Mouse (Mus musculus) olfactory bulb, adult 2 months (tissue): Measurements from ENCODE around the gene Crip1. TPM values are rescaled to one million over a fixed set of nuclear protein-coding genes. Genes with fewer than 3 reads are reported as not detected.

ENCODE experiments used
- H3K27ac ChIP-seq: fragments of 200-500 bp; 2 replicates; pipeline ENCODE4 v1.5.1; 2012; ENCODE audit warnings: low read depth, low read length; ENCODE audit not compliant: insufficient read depth
- H3K4me1 ChIP-seq: fragments of 200-500 bp; 2 replicates; pipeline ENCODE4 v1.6.1; 2012; ENCODE audit warnings: low read length; ENCODE audit not compliant: control insufficient read depth, insufficient read depth
- H3K4me3 ChIP-seq: fragments of 200-500 bp; 2 replicates; pipeline ENCODE4 v1.5.1; 2012; ENCODE audit warnings: mild to moderate bottlenecking, low read depth, low read length, moderate library complexity; ENCODE audit not compliant: insufficient read depth
- CTCF ChIP-seq: fragments of 200-500 bp; IDR thresholded peaks from 2 replicates; pipeline ENCODE4 v1.5.1; 2012; ENCODE audit warnings: low read depth, mild to moderate bottlenecking, low read length, moderate library complexity; ENCODE audit not compliant: insufficient read depth
- POLR2A ChIP-seq: fragments of 200-500 bp; IDR thresholded peaks from 2 replicates; pipeline ENCODE4 v1.6.1; 2012; ENCODE audit warnings: mild to moderate bottlenecking, low read depth, low read length, moderate library complexity; ENCODE audit not compliant: insufficient read depth
- whole genome bisulfite sequencing: fragments of 180-500 bp; shearing (Covaris S2); methylation state at CpG from one replicate; pipeline ENCODE4 v1.1.7; 2018; 5-methylcytosine and 5-hydroxymethylcytosine counted together
- polyA plus RNA-seq: library from polyadenylated mRNA; stranded (reverse); fragments of >200 nt; gene quantifications from 2 replicates; pipeline ENCODE4 v1.2.4, GENCODE M21; 2012; ENCODE audit warnings: low replicate concordance; ENCODE audit not compliant: missing spikeins, insufficient read depth, insufficient read length

Crip1 gene
- polyA plus RNA-seq, result not detected in 2 replicates

DNA sequence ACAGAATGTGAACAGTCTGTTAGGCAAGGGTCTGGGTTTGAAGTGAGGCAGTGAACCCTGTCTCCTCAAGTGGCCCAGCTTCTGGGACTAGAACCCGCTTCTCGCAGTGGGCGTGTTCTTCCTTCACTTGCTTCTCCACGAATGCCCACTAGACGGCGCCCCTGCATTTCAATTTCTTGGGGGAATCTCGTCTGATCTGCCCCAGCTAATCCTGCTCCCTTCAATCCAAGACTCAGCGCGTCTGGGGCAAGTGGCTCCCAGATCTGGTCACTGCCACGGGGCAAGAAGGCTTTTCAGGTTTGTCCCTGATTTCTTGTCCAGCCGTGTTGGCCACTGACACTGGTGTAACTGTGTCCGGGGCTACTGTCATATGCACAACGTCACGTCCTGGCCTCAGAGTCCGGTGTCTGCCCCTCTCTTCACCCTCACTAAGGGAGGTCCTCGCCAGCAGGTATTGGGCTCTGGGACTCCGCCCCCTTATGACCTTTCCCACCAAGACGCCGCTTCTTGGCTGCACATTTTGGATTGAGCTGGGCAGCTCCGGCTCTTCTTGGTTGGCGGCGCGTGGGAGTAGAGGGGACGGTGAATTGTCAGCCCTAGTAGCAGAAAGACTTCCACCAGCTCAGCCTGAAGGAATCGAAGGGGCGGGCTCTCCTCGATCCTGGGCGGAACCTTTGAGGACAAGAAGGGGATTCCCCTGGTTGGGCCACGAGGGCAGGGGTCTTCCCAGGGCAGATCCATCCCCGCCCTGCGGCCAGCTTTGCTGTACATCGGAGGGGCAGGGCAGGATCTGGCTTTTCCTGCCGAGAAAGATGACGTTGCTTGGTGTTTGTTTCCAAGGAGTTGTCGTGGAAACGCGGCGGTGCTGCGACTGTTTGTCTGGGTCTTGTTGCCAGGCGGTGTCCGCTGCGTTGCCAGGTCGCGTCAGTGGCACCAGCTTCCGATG, at the start of gene Crip1:
TSS of gene Crip1 (plus strand) at position 205 of the 946 bp plus-strand sequence.
- TF ChIP-seq CTCF (peak; percentile 55; the same call in 1 of the 2 replicates), POLR2A (no peak)
- H3K4me1 ChIP-seq, result peaks cover 46% of the 10 kb centered on the region
- 18% methylated on average over 45 of the region's 45 CpGs for WGBS
- no peak within 1 kb of the TSS for H3K27ac ChIP-seq
- peak within 1 kb of the TSS; percentile 5; the same call in 1 of the 2 replicates for H3K4me3 ChIP-seq

DNA sequence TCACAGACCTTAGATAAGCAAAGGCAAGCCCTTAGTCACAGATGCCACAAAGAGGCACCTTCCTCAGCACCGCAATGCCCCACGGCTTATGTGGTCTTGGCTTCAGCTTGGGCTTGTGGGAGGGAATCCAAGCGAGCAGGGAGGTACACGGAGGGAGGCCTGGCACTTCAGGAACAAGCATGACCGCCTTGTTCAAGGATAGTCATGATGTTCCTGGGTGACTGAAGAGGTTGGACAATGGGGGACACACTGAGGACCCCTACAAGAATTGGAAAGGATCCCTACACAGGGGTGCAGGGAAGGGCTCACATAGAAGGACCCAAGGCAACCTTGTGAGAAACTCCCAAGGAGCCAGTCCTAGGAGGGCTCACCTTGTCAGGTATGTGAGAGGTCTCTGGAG, 49.1 kb upstream of the Crip1 start:
- H3K27ac ChIP-seq, result no peak overlapping the region
- WGBS, result 70% methylated on average over 5 of the region's 5 CpGs
- peaks cover 40% of the 10 kb centered on the region for H3K4me1 ChIP-seq
- TF ChIP-seq CTCF, result no peak
- no peak for TF ChIP-seq POLR2A
- no peak overlapping the region for H3K4me3 ChIP-seq

DNA sequence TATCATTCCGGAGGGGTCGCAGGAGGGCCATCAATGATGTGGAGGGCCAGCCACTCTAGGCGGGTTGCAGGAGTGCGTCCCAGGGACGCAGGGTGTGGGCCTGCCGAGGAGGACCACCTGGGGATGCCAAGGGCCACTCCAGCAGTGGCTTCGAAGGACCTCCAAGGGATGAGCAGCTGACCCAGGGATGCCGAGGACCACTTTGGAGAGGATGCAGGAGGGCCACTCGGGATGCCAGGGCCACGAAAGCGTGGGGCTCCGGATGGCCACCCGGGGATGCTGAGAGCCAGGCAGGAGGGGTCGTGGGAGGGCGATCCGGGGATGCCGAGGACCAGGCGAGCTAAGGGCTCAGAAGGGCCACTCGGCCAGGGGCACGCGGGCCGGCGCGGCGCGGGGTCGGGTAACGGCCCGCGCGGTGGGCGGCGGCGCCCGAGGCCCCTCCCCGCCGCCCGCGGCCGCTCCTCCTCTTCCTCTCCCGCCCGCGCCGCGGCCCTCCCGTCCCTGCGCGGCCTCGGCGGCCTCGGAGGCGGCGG, 48.3 kb upstream of the Crip1 start, which contains the start of gene Mta1:
TSS of gene Mta1 (plus strand) at position 530 of the 533 bp plus-strand sequence.
- H3K4me1 ChIP-seq, result peaks cover 46% of the 10 kb centered on the region
- TF ChIP-seq POLR2A, result peak; percentile 15; the same call in 1 of the 2 replicates
- TF ChIP-seq CTCF, result no peak
- H3K27ac ChIP-seq, result peak within 1 kb of the TSS; percentile 52
- 3% methylated on average over 38 of the region's 53 CpGs for WGBS
- H3K4me3 ChIP-seq, result peak within 1 kb of the TSS; percentile 84

DNA sequence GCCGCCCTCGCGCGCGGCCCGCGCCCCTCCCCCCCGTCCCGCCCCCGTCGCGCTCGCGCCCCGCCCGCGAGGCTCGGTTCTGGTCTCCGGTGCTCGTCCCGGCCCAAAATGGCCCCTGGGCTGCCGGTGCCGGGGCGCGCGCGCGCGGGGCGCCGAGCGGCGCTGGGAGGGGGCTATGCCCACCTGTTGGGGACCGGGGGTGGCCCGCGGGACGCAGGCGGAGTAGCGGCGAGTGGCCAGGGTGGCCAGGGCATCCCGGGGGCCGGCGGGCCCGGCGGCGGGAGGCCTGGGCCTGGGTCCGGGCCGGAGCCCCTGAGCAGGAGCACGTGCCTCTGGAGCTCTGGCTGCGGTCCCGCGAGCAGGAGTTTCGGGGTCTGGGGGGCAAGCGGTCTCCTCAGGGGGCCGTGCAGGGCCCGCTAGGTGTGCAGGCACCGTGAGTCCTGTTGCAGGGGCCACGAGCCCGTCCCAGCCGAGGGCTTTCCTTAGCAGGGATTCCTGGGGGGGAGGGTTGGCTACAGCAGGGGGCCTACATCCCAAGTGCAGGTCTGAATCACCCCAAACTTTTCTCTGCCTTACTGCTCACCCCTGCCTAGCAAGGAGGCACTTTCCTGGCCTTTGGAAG, 47.5 kb upstream of the Crip1 start:
- Histone ChIP-seq H3K27ac (no peak overlapping the region), H3K4me3 (peak overlapping the region; percentile 84), H3K4me1 (peaks cover 52% of the 10 kb centered on the region)
- WGBS, result under 1% methylated on average over 30 of the region's 60 CpGs
- TF ChIP-seq POLR2A (no peak), CTCF (no peak)

DNA sequence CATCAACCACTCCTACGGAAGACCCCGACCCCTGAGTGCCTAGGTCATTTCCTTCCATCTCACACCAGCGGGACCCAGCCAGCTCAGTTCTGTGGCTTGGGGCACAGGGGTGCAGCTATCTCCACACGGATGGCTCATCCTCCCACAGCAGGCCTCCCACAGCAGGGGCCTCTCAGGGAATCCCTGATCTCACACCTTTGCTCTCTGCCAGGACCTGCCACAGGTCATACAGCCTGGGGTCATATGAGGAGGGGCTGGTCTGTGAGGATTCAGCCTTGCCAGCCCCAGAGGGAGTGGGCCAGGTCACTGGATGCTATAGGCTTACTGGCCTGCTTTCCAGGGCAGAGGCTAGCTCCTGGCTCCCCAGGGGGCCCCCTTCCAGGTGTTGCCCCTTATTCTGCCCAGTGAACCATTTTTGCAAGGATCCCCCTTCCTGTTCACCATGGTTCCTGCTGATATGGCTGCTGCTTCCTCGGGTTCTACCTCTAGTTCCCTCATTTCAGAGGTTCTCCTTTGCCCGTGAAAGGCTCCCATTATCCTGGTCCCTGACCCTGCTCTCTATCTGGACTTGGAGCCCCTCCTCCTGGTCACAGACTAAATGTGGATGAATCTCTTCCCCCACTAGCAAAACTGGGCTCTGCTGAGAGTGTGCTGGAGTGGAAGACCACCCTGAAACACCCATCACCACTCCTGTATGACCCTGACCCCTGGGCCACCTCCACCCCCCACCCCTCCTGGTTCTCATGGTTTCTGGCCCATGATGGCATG, 46.5 kb upstream of the Crip1 start:
- Histone ChIP-seq H3K4me1 (peaks cover 59% of the 10 kb centered on the region), H3K4me3 (peak overlapping the region; percentile 84), H3K27ac (no peak overlapping the region)
- 34% methylated on average over 6 of the region's 6 CpGs for WGBS
- no peak for TF ChIP-seq CTCF
- TF ChIP-seq POLR2A, result no peak

DNA sequence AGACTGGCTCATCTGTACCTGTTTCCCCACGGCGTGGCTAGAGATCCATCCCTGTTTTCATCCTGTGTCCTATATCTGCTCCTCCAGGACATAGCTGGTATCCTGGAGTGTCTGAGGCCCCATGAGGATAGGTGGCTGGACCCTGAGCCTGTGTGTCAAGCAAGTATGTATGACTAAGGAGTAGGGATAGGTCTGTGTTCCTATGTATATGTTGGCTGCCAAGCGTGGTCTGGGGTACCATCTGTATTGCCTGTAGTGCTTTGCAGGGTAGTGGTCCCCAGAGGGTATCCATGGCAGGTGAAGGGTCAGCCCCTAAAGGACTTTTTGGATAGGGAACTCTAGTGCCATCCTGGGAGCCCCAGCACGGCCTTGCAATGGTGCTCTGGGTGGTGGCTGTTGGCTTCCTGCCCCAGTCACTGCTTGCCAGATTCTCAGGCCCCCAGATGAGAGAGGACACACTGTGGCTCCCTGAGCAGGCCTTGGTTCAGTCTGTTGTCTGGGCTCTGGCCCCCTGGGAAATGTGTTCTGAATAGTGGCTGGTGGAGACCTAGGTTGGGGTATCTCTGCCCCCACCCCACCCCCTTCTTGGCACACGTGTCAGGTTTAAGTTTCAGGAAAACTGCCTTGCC, 45.6 kb upstream of the Crip1 start:
- Histone ChIP-seq H3K4me1 (peaks cover 59% of the 10 kb centered on the region), H3K27ac (no peak overlapping the region), H3K4me3 (no peak overlapping the region)
- 60% methylated on average over 5 of the region's 5 CpGs for WGBS
- TF ChIP-seq POLR2A, result no peak
- TF ChIP-seq CTCF, result no peak

DNA sequence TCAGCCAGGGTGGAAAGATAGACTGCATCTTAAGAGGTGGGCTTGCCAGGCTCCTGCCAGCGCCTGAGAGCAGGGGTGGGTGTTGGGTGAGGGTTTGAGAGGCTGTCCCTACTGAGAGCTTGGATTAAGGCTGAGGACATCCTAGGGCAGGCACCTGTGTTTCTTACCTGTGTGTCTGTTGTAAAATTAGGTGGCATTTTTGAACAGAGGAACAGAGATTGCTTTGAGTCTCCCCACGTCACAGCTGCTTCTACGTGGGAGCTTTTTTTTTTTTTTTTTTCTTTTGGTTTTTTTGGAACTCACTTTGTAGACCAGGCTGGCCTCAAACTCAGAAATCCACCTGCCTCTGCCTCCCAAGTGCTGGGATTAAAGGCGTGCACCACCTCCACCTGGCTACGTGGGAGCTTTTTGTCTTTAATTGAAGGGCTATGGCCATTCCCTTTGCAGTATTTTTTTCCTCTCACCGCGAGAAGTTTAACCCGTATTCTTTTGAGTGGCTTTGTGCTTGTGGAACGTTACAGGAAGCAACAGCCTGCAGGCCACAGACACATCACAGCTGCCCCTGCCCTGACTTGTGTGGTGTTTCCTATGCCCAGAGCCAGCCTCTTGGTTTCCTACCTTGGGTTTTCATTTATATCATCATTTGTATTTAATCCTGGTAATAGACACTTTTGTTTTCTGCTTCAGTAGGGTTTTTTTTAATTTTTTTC, 44.7 kb upstream of the Crip1 start:
- WGBS, result 63% methylated on average over 9 of the region's 9 CpGs
- H3K27ac ChIP-seq, result no peak overlapping the region
- peaks cover 59% of the 10 kb centered on the region for H3K4me1 ChIP-seq
- TF ChIP-seq CTCF, result no peak
- no peak for TF ChIP-seq POLR2A
- H3K4me3 ChIP-seq, result no peak overlapping the region
